Mouse (Mus musculus) embryonic facial prominence, embryonic 10.5 days (tissue): ENCODE measurements around the gene Uhrf1bp1. TPM values are rescaled to one million over a fixed set of nuclear protein-coding genes. Genes with fewer than 3 reads are reported as not detected.
"Not testable (repeated sequence)": the region's sequence is repeated elsewhere in the genome, so short reads cannot be mapped to it uniquely, and the experiment has no call there.

Experiments
- DNase-seq: peaks from one replicate; pipeline ENCODE4 v3.0.0-alpha.2; 2017; ENCODE audit warnings: low spot score
- H3K27ac ChIP-seq: fragments of 300-500 bp; sonication (generic); replicated peaks from 2 replicates; pipeline ENCODE4 v1.5.1; 2016; ENCODE audit warnings: mild to moderate bottlenecking
- H3K27me3 ChIP-seq: fragments of 300-500 bp; sonication (generic); replicated peaks from 2 replicates; pipeline ENCODE4 v1.6.1; 2016; ENCODE audit warnings: low read depth, mild to moderate bottlenecking; ENCODE audit not compliant: poor library complexity, severe bottlenecking
- H3K36me3 ChIP-seq: fragments of 300-500 bp; sonication (generic); replicated peaks from 2 replicates; pipeline ENCODE4 v1.6.1; 2016; ENCODE audit warnings: mild to moderate bottlenecking, moderate library complexity
- H3K4me1 ChIP-seq: fragments of 300-500 bp; sonication (generic); 2 replicates; pipeline ENCODE4 v1.6.1; 2016
- H3K4me3 ChIP-seq: fragments of 300-500 bp; sonication (generic); 2 replicates; pipeline ENCODE4 v1.5.1; 2016; ENCODE audit warnings: mild to moderate bottlenecking, moderate library complexity
- H3K9me3 ChIP-seq: fragments of 300-500 bp; sonication (generic); 2 replicates; pipeline ENCODE4 v1.6.1; 2016; ENCODE audit warnings: mild to moderate bottlenecking
- WGBS: fragments of 180-500 bp; shearing (Covaris S2); methylation state at CpG from one replicate; pipeline ENCODE4 v1.1.7; 2016; 5-methylcytosine and 5-hydroxymethylcytosine counted together
- polyA plus RNA-seq: library from polyadenylated mRNA; unstranded; fragments of >200 nt; fragmentation: Nextera tagmentation; extraction: Ambion mirVana; gene quantifications from 2 replicates; pipeline ENCODE4 v1.2.1, GENCODE M21; 2016

The Uhrf1bp1 gene
- polyA plus RNA-seq, 1 experiment from 2014 or later, result 9.5 TPM

DNA sequence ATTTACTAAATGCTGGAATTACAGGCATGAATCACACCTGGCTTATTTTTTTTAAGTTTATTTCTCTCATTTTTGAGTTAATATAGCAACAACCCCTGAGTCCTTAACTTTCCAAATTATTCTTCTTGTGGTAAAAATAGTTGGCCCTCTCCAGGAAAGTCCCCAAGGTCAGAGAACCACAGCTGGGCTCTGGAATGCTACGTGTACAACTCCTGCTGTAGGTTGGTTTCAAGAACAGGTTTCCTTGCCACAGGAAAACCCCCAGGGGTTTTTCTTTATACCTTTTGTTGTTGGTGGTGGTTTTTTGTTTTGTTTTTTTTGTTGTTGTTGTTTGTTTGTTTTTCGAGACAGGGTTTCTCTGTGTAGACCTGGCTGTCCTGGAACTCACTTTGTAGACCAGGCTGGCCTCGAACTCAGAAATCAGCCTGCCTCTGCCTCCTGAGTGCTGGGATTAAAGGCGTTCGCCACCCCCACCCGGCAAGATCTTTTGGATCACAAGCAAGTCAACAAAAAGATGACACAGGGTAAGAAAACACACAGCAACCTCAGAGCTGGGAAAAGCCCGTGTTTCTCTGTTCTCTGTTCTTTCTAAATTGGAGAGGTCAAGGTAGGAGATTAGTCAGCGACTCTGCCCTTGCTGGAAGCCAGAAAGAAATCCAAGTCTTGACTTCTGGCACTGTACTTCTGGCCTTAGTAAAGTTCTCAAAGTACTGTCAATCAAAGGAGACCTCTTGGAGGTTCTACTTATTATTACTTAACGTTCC is 32.9 kb upstream of the Uhrf1bp1 start:
- Histone ChIP-seq H3K4me1 (peaks cover 50% of the 10 kb centered on the region), H3K27ac (no peak overlapping the region), H3K9me3 (no peaks in the 10 kb centered on the region), H3K4me3 (no peak overlapping the region), H3K27me3 (no peaks in the 10 kb centered on the region), H3K36me3 (no peaks in the 10 kb centered on the region)
- DNase-seq, result no peak
- WGBS, result 78% methylated on average over 9 of the region's 9 CpGs

DNA sequence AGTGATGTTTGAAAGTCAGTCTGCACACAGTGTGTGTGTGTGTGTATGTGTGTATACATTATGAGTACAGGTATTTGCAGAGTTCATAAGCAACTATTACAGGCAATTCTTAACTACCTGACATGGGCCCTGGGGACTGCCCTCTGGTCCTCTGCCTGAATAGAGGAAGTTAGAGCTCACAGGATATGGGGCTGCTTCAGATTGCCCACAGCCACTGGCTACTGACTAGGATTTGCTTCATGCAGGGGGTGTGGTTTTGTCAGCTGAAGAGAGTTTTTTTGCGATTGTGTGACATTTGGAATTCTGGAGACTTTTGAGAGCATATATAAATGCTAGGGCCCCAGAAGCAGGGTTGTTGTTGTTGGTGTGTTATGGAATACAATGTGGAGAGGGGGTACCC is 31.3 kb upstream of the Uhrf1bp1 start:
- Histone ChIP-seq H3K36me3 (no peaks in the 10 kb centered on the region), H3K4me3 (no peak overlapping the region), H3K4me1 (peaks cover 36% of the 10 kb centered on the region), H3K9me3 (no peaks in the 10 kb centered on the region), H3K27ac (no peak overlapping the region), H3K27me3 (no peaks in the 10 kb centered on the region)
- WGBS, result 74% methylated on average over 1 of the region's 1 CpGs
- DNase-seq, result no peak

DNA sequence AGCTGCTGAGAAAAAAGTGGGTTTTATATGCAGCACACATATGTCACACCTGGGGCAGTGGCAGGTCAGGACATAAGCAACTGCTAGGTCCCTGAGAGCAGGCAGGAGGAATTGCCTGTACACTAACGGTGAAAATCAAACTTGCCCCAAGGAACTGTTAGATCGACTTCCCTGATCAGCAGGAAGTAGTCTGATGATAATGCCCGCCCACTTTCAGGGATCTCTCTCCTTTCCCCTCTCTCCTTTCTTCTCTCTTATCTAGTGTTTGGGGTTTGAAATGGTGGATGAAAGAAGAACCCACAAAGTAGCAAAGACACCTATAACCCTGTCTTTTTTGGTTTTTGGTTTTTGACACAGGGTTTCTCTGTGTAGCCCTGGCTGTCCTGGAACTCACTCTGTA is 30.7 kb upstream of the Uhrf1bp1 start:
- Histone ChIP-seq H3K27me3 (no peaks in the 10 kb centered on the region), H3K4me3 (no peak overlapping the region; the same call in 1 of the 2 replicates), H3K4me1 (peaks cover 36% of the 10 kb centered on the region), H3K27ac (no peak overlapping the region), H3K9me3 (no peaks in the 10 kb centered on the region), H3K36me3 (no peaks in the 10 kb centered on the region)
- 31% methylated on average over 3 of the region's 3 CpGs for WGBS
- DNase-seq, result no peak

DNA sequence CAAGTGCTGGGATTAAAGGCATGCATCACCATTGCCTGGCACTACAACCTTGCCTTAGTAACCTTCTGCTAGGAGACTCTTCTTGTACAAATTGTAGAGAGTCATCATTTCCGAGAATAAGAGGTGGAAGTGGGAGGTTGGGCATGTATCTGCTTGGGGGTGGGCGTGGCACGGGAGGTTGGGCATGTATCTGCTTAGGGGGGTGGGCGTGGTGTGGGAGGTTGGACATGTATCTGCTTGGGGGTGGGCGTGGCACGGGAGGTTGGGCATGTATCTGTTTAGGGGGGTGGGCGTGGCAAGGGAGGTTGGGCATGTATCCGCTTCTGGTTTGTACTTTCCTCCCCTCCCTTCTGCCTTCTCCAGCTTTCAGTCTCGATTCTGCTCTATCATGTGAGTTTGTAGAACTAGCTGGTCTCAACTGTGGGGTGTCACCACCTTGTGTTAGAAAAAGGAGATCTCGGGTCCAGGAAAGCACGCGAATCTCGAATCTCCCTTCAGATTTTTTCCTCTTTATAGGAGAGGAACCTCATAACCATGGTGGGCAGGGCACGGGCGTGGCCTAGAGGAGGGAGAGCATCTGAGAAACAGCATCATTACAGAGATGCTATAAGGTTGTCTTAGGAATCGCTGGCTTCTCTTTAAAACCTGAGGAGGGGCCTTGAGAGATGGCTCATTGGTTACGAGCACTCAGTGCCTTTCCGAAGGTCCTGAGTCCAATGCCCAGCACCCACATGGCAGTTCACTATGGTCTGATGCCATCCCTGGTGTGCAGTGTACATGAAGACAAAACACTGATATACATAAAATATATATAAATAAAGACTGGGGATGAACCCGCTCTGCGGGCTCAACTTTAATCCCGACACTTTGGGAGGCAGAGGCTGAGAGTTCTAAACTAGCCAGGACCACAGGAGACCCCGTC is 30.0 kb upstream of the Uhrf1bp1 start:
- WGBS, result 2% methylated on average over 22 of the region's 22 CpGs
- no peaks in the 10 kb centered on the region for H3K36me3 ChIP-seq
- no peaks in the 10 kb centered on the region for H3K9me3 ChIP-seq
- peak overlapping the region; percentile 52 for H3K4me3 ChIP-seq
- DNase-seq, result peak; percentile 84
- peak overlapping the region; percentile 81 for H3K27ac ChIP-seq
- H3K27me3 ChIP-seq, result no peaks in the 10 kb centered on the region
- H3K4me1 ChIP-seq, result peaks cover 30% of the 10 kb centered on the region

DNA sequence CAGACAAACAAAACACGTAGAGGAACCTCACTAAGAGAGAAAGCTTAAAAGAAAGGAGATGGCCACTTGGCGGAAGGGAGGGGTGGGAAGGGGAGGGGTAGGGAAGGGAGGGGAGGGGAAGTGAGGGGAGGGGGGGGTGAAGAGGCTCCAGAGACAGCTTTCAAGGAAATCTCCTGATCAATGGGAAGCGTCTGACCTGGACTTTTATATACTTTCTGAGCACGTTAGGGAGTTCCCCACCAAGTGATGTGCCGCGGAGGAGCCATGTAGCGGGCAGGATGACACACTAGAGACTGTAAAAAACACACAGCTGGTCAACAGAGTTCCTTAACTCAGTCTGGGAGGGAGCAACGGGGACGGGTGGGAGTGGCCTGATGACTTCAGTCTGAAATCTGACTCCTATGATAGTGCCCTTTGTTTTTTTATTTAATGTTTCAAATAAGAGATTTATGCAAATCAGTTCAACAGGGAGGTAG is 29.3 kb upstream of the Uhrf1bp1 start:
- Histone ChIP-seq H3K4me3 (peak overlapping the region; percentile 52), H3K27me3 (no peaks in the 10 kb centered on the region), H3K27ac (peak overlapping the region; percentile 81), H3K4me1 (peaks cover 26% of the 10 kb centered on the region), H3K36me3 (no peaks in the 10 kb centered on the region), H3K9me3 (no peaks in the 10 kb centered on the region)
- 0% methylated on average over 9 of the region's 9 CpGs for WGBS
- peak; percentile 60 for DNase-seq

DNA sequence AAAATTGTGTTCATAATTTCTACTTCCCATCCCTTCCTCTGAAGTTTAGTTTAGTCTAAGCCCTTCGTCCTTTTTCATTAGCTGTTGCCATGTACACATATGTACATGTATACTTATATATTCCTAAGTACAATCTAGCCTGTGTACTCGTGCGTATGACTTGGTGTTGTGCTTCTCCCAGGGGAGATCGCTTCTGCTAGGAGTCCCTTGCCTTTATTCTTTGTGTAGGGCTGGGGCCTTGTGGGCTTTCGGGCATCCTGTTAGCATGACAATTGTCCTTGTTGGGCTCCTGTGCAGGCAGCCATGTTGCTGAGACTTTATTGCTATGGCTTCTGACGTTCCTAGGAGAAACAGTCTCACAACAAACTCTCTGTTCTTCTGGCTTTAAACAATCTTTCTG is 28.7 kb upstream of the Uhrf1bp1 start:
- no peaks in the 10 kb centered on the region for H3K36me3 ChIP-seq
- peaks cover 26% of the 10 kb centered on the region for H3K4me1 ChIP-seq
- 30% methylated on average over 6 of the region's 6 CpGs for WGBS
- H3K27ac ChIP-seq, result peak overlapping the region; percentile 81; the same call in 1 of the 2 replicates
- H3K4me3 ChIP-seq, result peak overlapping the region; percentile 52
- H3K9me3 ChIP-seq, result no peaks in the 10 kb centered on the region
- no peaks in the 10 kb centered on the region for H3K27me3 ChIP-seq
- no peak for DNase-seq

DNA sequence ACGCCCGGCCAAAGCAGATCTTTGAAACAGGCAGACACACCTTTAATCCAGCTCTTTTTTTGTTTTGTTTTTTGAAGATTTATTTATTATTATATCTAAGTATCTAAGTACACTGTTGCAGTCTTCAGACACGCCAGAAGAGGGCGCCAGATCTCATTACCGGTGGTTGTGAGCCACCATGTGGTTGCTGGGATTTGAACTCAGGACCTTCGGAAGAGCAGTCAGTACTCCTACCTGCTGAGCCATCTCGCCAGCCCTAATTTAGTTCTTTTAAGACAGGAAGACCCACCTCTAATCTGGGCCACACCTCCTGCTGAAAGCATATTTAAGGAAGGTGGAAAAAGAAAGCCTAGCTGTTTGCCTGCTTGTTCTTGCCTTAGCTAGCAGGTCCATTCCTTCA is 25.8 kb upstream of the Uhrf1bp1 start:
- Histone ChIP-seq H3K27me3 (peaks cover 3% of the 10 kb centered on the region; the same call in 1 of the 2 replicates), H3K9me3 (no peaks in the 10 kb centered on the region), H3K4me3 (no peak overlapping the region), H3K27ac (no peak overlapping the region), H3K4me1 (peaks cover 22% of the 10 kb centered on the region), H3K36me3 (no peaks in the 10 kb centered on the region)
- WGBS, result 49% methylated on average over 7 of the region's 7 CpGs
- no peak for DNase-seq

DNA sequence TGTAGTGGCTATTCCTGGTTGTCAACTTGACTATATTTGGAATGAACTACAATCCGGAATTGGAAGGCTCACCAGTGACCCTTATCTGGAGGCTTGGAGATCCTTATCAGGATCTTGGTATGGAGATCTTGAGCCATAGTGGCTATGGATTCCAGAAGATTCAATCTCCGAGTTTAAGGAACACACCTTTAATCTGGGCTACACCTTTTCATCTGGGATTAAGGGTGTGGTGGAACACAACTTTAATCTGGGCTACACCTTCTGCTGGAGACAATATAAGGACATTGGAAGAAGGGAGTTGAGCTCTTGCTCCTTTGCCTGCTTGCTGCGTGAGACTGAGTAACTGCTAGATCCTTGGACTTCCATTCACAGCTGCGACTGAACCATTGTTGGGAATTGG is 18.4 kb upstream of the Uhrf1bp1 start, which contains the start of gene Snrpc:
TSS of gene Snrpc (plus strand) at position 301 of the 400 bp plus-strand sequence.
- Histone ChIP-seq H3K4me1 (peaks cover 11% of the 10 kb centered on the region), H3K36me3 (peaks cover 16% of the 10 kb centered on the region), H3K4me3 (peak within 1 kb of the TSS; percentile 88)
- not testable (repeated sequence) for H3K9me3 ChIP-seq, H3K27ac ChIP-seq, H3K27me3 ChIP-seq, DNase-seq
- WGBS, result 88% methylated on average over 4 of the region's 4 CpGs

DNA sequence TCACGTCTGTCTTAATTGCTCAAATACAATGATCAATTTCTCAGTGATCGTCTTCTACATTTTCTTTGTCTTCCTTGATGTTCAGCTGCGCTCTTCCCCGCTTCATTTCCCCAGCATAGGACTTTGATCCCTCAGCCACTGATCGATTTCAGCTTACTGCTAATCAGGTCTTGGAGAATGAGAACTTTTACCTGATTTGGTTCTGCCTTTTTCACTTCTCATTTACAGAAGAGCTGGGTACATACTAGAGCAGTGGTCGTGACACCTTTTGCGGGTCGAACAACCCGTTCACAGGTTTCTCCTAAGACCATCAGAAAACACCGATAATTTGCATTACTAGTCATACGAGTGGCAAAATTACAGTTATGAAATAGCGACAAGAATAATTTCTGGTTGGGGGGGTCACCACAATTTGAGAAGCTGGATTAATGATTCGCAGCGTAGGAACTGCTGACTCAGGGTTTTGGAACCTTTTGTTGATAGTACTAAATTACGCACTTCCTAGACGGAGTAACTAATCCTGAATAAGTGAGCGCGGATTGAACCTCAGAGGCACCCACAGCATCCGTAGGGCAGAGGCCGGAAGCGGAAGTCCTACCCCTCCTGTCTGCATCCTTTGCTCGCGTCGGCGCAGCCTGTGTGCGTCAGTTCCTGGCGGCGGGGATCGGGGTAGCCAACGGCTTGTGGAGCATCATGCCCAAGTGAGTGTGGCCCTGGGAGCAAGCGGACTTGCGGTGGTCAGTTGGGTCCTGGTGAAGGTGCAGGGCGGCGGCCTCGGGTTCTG is 16.6 kb upstream of the Uhrf1bp1 start:
- peaks cover 11% of the 10 kb centered on the region for H3K4me1 ChIP-seq
- peaks cover 34% of the 10 kb centered on the region for H3K36me3 ChIP-seq
- H3K27me3 ChIP-seq, result no peaks in the 10 kb centered on the region
- H3K4me3 ChIP-seq, result peak overlapping the region; percentile 88
- peak overlapping the region; percentile 89 for H3K27ac ChIP-seq
- H3K9me3 ChIP-seq, result no peaks in the 10 kb centered on the region
- WGBS, result 3% methylated on average over 35 of the region's 35 CpGs
- peak; percentile 96 for DNase-seq

DNA sequence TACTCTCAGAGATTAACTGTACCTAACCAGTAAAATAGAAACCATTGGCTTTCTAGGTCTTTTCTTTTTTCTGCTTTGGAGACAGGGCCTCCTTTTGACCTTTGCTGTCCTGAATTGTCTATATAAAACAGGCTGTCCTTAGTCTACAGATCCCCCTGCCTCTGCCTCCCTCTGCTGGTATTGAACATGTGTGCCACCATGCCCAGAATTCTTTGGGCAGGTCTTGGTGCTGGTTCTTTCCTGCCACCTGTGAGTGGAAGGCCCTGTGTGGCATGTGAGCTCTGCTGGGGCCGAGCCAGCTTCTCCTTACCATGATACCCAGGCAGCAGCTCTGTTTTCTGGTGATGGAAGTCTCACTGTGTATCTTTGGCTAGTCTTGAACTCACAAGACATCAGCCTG is 7.9 kb upstream of the Uhrf1bp1 start:
- 88% methylated on average over 1 of the region's 1 CpGs for WGBS
- Histone ChIP-seq H3K4me3 (no peak overlapping the region), H3K4me1 (no peaks in the 10 kb centered on the region), H3K9me3 (no peaks in the 10 kb centered on the region), H3K36me3 (peaks cover 99% of the 10 kb centered on the region), H3K27me3 (no peaks in the 10 kb centered on the region), H3K27ac (no peak overlapping the region)
- DNase-seq, result no peak

DNA sequence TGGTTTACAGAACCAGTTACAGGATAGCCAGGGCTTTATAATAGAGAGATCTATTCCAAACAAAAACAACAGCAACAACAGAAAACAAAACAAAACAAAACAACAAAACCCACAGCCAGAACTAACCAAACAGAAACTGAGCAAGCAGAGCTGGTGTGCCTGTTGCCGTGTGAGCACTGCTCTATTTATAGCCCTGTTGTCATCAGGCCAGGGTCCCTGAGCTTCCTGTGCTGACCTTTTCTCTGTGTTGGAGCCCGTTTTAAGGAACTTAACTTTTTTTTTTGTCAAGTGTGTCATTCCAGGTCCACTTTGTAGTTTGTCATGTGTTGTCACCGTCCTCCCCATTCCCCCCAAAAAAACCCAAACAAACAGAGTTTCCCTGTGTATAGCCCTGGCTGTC is 5.2 kb upstream of the Uhrf1bp1 start:
- H3K4me3 ChIP-seq, result no peak overlapping the region
- DNase-seq, result no peak
- peaks cover 91% of the 10 kb centered on the region for H3K36me3 ChIP-seq
- H3K27me3 ChIP-seq, result no peaks in the 10 kb centered on the region
- 82% methylated on average over 3 of the region's 3 CpGs for WGBS
- no peaks in the 10 kb centered on the region for H3K4me1 ChIP-seq
- no peaks in the 10 kb centered on the region for H3K9me3 ChIP-seq
- H3K27ac ChIP-seq, result no peak overlapping the region
